Mouse (Mus musculus) urinary bladder, adult 18-20 months (tissue): ENCODE measurements at regions not wholly inside any gene's neighbourhood (a gene's known extent, or its start where the extent isn't known, plus 50 kb on each side); places are given as distances from the start of the nearest gene placed in this dataset.

Source experiments
- DNase-seq, 2 experiments: peaks; one replicate each; pipeline ENCODE4 v3.0.0; 2022; ENCODE audit warnings: low spot score in 2 of 2, mixed read lengths in 2 of 2

DNA sequence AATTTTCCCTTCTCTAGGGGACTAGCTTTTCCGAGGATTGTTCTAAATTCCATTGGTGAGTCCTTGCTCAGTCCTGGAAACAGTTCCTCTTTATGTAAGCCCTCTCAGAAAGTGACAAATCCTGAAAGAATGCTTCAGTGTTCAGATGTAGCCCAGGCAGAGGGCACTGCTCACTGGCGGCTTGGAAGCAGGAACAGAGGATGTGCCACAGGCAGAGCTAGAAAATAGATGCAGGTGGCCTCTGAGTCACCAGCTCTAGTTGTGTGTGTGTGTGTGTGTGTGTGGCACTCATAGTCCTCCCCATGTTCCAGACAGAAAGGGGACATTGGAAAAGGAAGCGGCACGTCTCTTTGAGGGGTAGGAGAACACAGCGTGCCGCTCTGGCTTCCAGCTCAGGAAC is 52.5 kb upstream of the Ampd3 start:
- DNase-seq: no peak

DNA sequence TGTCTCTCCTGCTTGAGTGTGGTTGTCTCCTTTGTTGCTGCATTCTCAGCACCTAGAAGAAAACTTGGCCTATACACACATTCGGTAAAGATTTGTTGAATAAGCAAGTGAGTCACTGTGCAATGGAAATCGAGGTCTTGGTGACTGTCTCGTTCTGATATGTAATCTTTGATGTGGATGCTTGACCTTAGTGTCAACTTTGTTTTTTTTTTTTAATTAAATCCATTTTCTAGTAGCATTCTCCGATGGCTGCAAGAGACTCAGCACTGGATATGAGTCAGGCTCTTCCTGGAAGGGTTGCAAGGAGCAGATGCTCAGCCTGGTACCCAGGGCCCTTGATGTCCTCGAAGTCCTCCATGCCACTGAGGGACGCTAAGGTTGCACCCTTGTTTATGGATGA is 50.9 kb upstream of the Ampd3 start:
- DNase-seq: no peak
